Mouse (Mus musculus): ENCODE results near the gene Kpnb1.

GRCm38 (mm10) chr11:97130318-97130717, 57.4 kb downstream of the Kpnb1 start:
- TF ChIP-seq CTCF (conservative IDR thresholded peaks at IDR 0.05; ENCODE audit: low read length) = no peak
- no peak for TF ChIP-seq POU5F1 (IDR thresholded peaks at IDR 0.05; ENCODE audit: borderline replicate concordance, low read length)
- TF ChIP-seq NANOG (IDR thresholded peaks at IDR 0.05; ENCODE audit: borderline replicate concordance, low read length) = no peak

Data from E14TG2a.4 (cell line).